Mouse (Mus musculus) heart, embryonic 11.5 days (tissue): ENCODE measurements around the gene Kif1b. TPM values are rescaled to one million over a fixed set of nuclear protein-coding genes. Genes with fewer than 3 reads are reported as not detected.
"Not testable (repeated sequence)": the region's sequence is repeated elsewhere in the genome, so short reads cannot be mapped to it uniquely, and the experiment has no call there.

ENCODE experiments used
- ATAC-seq: fragments of 200-750 bp; cut with Nextera tagmentation; replicated peaks from 2 replicates; pipeline ENCODE4 v1.8.0; 2017; ENCODE audit warnings: moderate library complexity; ENCODE audit not compliant: insufficient number of reproducible peaks, low FRiP score, low TSS enrichment
- H3K27ac ChIP-seq: fragments of 300-500 bp; sonication (generic); 2 replicates; pipeline ENCODE4 v1.5.1; 2014; ENCODE audit warnings: mild to moderate bottlenecking, low read depth, low read length
- H3K27me3 ChIP-seq: fragments of 300-500 bp; sonication (generic); 2 replicates; pipeline ENCODE4 v1.6.1; 2014; ENCODE audit warnings: mild to moderate bottlenecking, low read length, mixed read lengths; ENCODE audit not compliant: control insufficient read depth, insufficient read depth
- H3K36me3 ChIP-seq: fragments of 300-500 bp; sonication (generic); 2 replicates; pipeline ENCODE4 v1.6.1; 2014; ENCODE audit warnings: mild to moderate bottlenecking, low read length, moderate library complexity, mixed read lengths; ENCODE audit not compliant: control insufficient read depth, insufficient read depth
- H3K4me1 ChIP-seq: fragments of 300-500 bp; sonication (generic); 2 replicates; pipeline ENCODE4 v1.6.1; 2014; ENCODE audit warnings: low read length; ENCODE audit not compliant: control insufficient read depth, insufficient read depth
- H3K4me2 ChIP-seq: fragments of 300-500 bp; sonication (generic); 2 replicates; pipeline ENCODE4 v1.6.1; 2014; ENCODE audit warnings: mild to moderate bottlenecking, moderate library complexity
- H3K4me3 ChIP-seq: fragments of 300-500 bp; sonication (generic); 2 replicates; pipeline ENCODE4 v1.5.1; 2014; ENCODE audit warnings: low read depth, low read length
- H3K9ac ChIP-seq: fragments of 300-500 bp; sonication (generic); 2 replicates; pipeline ENCODE4 v1.6.1; 2014; ENCODE audit warnings: mild to moderate bottlenecking, low read depth, low read length, moderate library complexity
- H3K9me3 ChIP-seq: fragments of 300-500 bp; sonication (generic); replicated peaks from 2 replicates; pipeline ENCODE4 v1.6.1; 2016; ENCODE audit warnings: low read length; ENCODE audit not compliant: control insufficient read depth
- WGBS: fragments of 180-500 bp; shearing (Covaris S2); extraction: QIAGEN DNeasy Blood & Tissue Kit; methylation state at CpG from one replicate; pipeline ENCODE4 v1.1.7; 2014; ENCODE audit not compliant: insufficient replicate concordance; 5-methylcytosine and 5-hydroxymethylcytosine counted together
- polyA plus RNA-seq: library from polyadenylated mRNA; unstranded; fragments of >200 nt; fragmentation: Nextera tagmentation; extraction: Ambion mirVana; gene quantifications from 2 replicates; pipeline ENCODE4 v1.2.1, GENCODE M21; 2014

Kif1b gene
- polyA plus RNA-seq, 1 experiment from 2014 or later: 47.8 TPM

DNA sequence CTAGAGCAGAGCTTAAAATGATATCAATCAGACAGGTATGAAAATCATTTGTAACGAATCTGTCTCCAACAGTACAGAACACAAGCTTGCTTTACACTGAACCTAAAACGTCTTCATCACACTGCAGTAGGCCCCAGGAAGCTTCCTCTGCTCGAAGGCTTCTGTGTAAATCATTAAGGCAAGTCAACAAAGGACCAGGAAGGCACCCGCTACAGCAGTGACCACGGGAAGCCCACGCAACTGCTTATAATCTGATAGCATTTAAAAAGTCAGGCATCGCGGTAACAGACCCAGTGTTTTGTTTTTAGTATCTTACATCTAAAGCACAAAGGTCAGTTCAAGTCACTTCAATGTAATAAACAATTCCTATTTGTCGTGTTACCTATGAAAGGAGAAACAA is 73.6 kb downstream of the Kif1b start:
- Histone ChIP-seq H3K4me2 (no peak overlapping the region), H3K4me3 (no peak overlapping the region), H3K27me3 (no peaks in the 10 kb centered on the region), H3K27ac (no peak overlapping the region), H3K36me3 (peaks cover 8% of the 10 kb centered on the region; the same call in 1 of the 2 replicates), H3K9me3 (no peaks in the 10 kb centered on the region), H3K4me1 (no peaks in the 10 kb centered on the region), H3K9ac (no peak overlapping the region)
- 68% methylated on average over 9 of the region's 9 CpGs for WGBS
- no peak for ATAC-seq

DNA sequence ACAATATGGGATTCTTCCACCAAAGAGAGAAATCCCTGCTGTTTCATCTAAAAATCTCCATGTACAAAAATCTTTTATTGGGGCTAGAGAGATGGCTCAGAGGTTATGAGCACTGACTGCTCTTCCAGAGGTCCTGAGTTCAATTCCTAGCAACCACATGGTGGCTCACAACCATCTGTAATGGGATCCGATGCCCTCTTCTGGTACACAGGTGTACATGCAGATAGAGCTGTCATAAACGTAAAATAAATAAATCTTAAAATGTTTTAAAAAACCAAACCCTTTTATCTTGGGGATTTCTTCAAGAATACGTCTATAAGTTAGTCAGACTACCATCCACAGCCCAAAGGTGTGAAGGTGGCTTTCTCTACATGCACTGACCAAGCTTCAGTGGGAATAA is 78.8 kb downstream of the Kif1b start:
- H3K4me1 ChIP-seq, H3K4me2 ChIP-seq, H3K4me3 ChIP-seq, H3K27ac ChIP-seq, H3K27me3 ChIP-seq, H3K9me3 ChIP-seq, H3K9ac ChIP-seq, ATAC-seq: not testable (repeated sequence)
- 90% methylated on average over 3 of the region's 3 CpGs for WGBS
- peaks cover 10% of the 10 kb centered on the region for H3K36me3 ChIP-seq

GRCm38 (mm10) chr4:149228256-149228655 is 79.2 kb downstream of the Kif1b start:
- Histone ChIP-seq H3K9me3 (no peaks in the 10 kb centered on the region), H3K36me3 (peaks cover 14% of the 10 kb centered on the region), H3K4me2 (no peak overlapping the region), H3K27me3 (no peaks in the 10 kb centered on the region), H3K27ac (no peak overlapping the region), H3K4me3 (no peak overlapping the region), H3K4me1 (no peaks in the 10 kb centered on the region), H3K9ac (no peak overlapping the region)
- WGBS: 88% methylated on average over 3 of the region's 3 CpGs
- ATAC-seq: no peak

DNA sequence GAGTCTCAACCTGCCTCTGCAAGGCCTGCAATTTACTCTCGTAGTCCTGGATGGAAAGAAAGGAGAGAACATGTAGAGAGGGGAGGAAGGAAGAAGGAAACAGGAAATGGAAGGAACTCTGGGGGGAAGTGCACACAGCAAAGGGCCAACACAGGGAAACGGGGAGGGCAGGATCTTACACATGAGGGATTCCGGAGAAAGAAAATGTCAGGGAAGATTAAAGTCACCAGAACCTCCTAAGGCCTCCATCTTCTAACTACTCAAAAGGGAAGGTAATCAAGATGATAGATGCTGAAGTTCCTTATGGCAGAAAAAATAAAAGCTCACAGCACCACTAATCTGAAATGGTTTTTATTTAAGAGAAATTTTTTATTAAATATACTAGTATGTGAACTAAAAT is 81.2 kb downstream of the Kif1b start:
- no peak overlapping the region for H3K4me2 ChIP-seq
- H3K27me3 ChIP-seq: no peaks in the 10 kb centered on the region
- no peaks in the 10 kb centered on the region for H3K4me1 ChIP-seq
- no peak overlapping the region for H3K27ac ChIP-seq
- no peak overlapping the region for H3K9ac ChIP-seq
- H3K9me3 ChIP-seq: no peaks in the 10 kb centered on the region
- H3K4me3 ChIP-seq: no peak overlapping the region
- ATAC-seq: no peak
- peaks cover 27% of the 10 kb centered on the region for H3K36me3 ChIP-seq
- WGBS: 69% methylated on average over 3 of the region's 3 CpGs

GRCm38 (mm10) chr4:149223453-149223852 is 84.0 kb downstream of the Kif1b start:
- H3K27ac ChIP-seq: no peak overlapping the region
- no peak overlapping the region for H3K4me3 ChIP-seq
- no peak overlapping the region for H3K9ac ChIP-seq
- H3K27me3 ChIP-seq: no peaks in the 10 kb centered on the region
- H3K9me3 ChIP-seq: no peaks in the 10 kb centered on the region
- H3K4me2 ChIP-seq: no peak overlapping the region
- H3K36me3 ChIP-seq: peaks cover 31% of the 10 kb centered on the region
- WGBS: 93% methylated on average over 3 of the region's 3 CpGs
- no peak for ATAC-seq
- H3K4me1 ChIP-seq: 0 out of 2 replicates have a peak, but pooled peaks cover 3% of the 10 kb centered on the region

GRCm38 (mm10) chr4:149220481-149220880 is 87.0 kb downstream of the Kif1b start:
- Histone ChIP-seq H3K27ac (no peak overlapping the region), H3K36me3 (peaks cover 28% of the 10 kb centered on the region), H3K9me3 (no peaks in the 10 kb centered on the region), H3K27me3 (no peaks in the 10 kb centered on the region), H3K4me2 (no peak overlapping the region), H3K9ac (no peak overlapping the region), H3K4me1 (0 out of 2 replicates have a peak, but pooled peaks cover 3% of the 10 kb centered on the region), H3K4me3 (no peak overlapping the region)
- 91% methylated on average over 17 of the region's 17 CpGs for WGBS
- ATAC-seq: no peak

DNA sequence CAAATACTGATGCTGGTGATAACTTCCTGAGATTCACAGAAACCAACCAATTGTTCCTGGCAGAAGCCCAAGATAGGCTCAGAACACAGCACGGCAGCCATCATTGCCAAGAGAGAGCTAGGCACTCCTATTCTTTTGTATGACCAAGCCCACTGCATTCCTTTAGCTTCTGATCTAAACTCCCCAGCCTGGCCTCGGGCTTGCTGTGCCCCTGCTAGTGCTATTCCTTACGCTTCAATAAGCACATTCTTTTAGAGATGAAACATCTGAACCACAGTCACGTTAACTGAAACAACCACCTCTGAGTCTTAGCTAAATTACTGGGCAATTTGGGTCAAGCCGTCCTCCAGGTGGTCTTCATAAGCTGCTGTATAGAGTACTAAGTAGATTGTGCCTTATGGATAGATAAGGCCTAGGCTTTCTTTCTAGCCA is 87.4 kb downstream of the Kif1b start:
- H3K27ac ChIP-seq: no peak overlapping the region
- no peak for ATAC-seq
- H3K9me3 ChIP-seq: no peaks in the 10 kb centered on the region
- WGBS: 66% methylated on average over 5 of the region's 5 CpGs
- H3K36me3 ChIP-seq: peaks cover 29% of the 10 kb centered on the region
- 0 out of 2 replicates have a peak, but pooled peaks cover 3% of the 10 kb centered on the region for H3K4me1 ChIP-seq
- H3K4me2 ChIP-seq: no peak overlapping the region
- no peak overlapping the region for H3K4me3 ChIP-seq
- H3K9ac ChIP-seq: no peak overlapping the region
- H3K27me3 ChIP-seq: no peaks in the 10 kb centered on the region

DNA sequence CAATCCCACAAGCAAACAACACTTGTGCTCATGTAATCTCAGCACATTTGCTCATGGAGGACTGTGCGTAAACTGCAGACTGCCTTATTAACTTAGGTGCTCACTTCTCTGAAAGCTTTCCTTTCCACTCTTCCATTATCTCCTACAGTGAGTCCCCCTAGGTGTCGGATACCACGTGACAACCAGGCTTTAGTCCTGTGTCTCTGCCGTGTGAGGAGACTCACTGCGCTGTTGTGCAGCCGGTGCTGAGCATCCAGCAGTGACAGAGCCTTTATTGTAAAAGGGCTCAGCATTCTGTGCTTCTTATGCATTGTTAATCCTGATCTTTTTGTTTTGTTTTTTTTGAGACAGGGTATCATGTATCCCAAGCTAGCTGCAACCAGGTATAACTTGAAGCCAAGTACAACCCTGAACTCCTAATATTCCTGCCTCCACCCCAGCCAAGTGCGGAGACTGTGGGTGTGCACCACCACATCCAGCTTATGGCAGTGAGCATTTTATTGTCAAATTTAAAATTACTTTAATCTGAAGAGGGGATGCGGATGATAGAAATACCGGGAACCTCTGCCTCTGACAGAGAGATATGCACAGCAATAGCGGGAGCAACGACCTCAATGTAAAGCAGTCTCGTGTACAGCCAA is 88.0 kb downstream of the Kif1b start:
- no peak overlapping the region for H3K4me2 ChIP-seq
- peaks cover 31% of the 10 kb centered on the region for H3K36me3 ChIP-seq
- H3K4me3 ChIP-seq: no peak overlapping the region
- H3K4me1 ChIP-seq: 0 out of 2 replicates have a peak, but pooled peaks cover 3% of the 10 kb centered on the region
- no peak overlapping the region for H3K27ac ChIP-seq
- no peaks in the 10 kb centered on the region for H3K27me3 ChIP-seq
- H3K9ac ChIP-seq: no peak overlapping the region
- H3K9me3 ChIP-seq: no peaks in the 10 kb centered on the region
- no peak for ATAC-seq
- 75% methylated on average over 12 of the region's 12 CpGs for WGBS

DNA sequence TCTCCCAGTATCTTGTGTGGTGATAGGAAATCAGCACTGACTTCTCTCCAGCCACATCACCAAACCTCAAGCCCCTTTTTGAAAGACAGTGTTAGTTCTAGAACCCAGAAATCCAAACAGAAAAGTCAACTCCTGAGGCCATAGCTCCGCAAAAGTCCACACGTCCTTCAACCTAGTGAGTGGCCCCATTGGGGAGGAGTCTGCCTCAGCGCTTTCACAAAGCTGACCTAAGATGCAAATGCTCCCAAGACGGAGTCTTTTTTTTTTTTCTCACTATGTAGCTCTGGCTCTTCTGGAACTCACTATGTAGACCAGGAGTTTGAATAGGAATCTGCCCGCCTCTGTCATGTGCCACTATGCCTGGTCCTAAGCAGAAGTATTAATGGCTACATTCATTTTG is 89.0 kb downstream of the Kif1b start:
- Histone ChIP-seq H3K9me3 (no peaks in the 10 kb centered on the region), H3K4me2 (no peak overlapping the region), H3K4me1 (0 out of 2 replicates have a peak, but pooled peaks cover 3% of the 10 kb centered on the region), H3K36me3 (peaks cover 26% of the 10 kb centered on the region), H3K27me3 (no peaks in the 10 kb centered on the region), H3K4me3 (no peak overlapping the region), H3K27ac (no peak overlapping the region), H3K9ac (no peak overlapping the region)
- WGBS: 84% methylated on average over 5 of the region's 5 CpGs
- no peak for ATAC-seq
